Mouse (Mus musculus) liver, embryonic 16.5 days (tissue): Measurements from ENCODE around the gene Chst4. TPM values are rescaled to one million over a fixed set of nuclear protein-coding genes. Genes with fewer than 3 reads are reported as not detected.
"Not testable (repeated sequence)": the region's sequence is repeated elsewhere in the genome, so short reads cannot be mapped to it uniquely, and the experiment has no call there.

Experiments
- ATAC-seq: fragments of 200-750 bp; cut with Nextera tagmentation; 2 replicates; pipeline ENCODE4 v1.8.0; 2017; ENCODE audit warnings: low read depth, mild to moderate bottlenecking, moderate number of reproducible peaks, moderate library complexity
- H3K27ac ChIP-seq: fragments of 300-500 bp; sonication (generic); 2 replicates; pipeline ENCODE4 v1.5.1; 2014; ENCODE audit warnings: mild to moderate bottlenecking, low read length
- H3K27me3 ChIP-seq: fragments of 300-500 bp; sonication (generic); 2 replicates; pipeline ENCODE4 v1.6.1; 2014; ENCODE audit warnings: low read depth, low read length, mixed read lengths; ENCODE audit not compliant: control insufficient read depth, insufficient read depth
- H3K36me3 ChIP-seq: fragments of 300-500 bp; sonication (generic); 2 replicates; pipeline ENCODE4 v1.6.1; 2014; ENCODE audit warnings: mild to moderate bottlenecking; ENCODE audit not compliant: control insufficient read depth, insufficient read depth
- H3K4me1 ChIP-seq: fragments of 300-500 bp; sonication (generic); 2 replicates; pipeline ENCODE4 v1.6.1; 2014; ENCODE audit warnings: low read depth, low read length, mixed read lengths; ENCODE audit not compliant: control insufficient read depth
- H3K4me2 ChIP-seq: fragments of 300-500 bp; sonication (generic); 2 replicates; pipeline ENCODE4 v1.6.1; 2014; ENCODE audit warnings: low read depth, low read length, mixed read lengths
- H3K4me3 ChIP-seq: fragments of 300-500 bp; sonication (generic); 2 replicates; pipeline ENCODE4 v1.5.1; 2014; ENCODE audit warnings: low read depth, mild to moderate bottlenecking, low read length
- H3K9ac ChIP-seq: fragments of 300-500 bp; sonication (generic); 2 replicates; pipeline ENCODE4 v1.6.1; 2014; ENCODE audit warnings: low read depth, low read length
- H3K9me3 ChIP-seq: fragments of 300-500 bp; sonication (generic); replicated peaks from 2 replicates; pipeline ENCODE4 v1.6.1; 2016; ENCODE audit warnings: low read length; ENCODE audit not compliant: control insufficient read depth
- WGBS: fragments of 180-500 bp; shearing (Covaris S2); extraction: QIAGEN DNeasy Blood & Tissue Kit; methylation state at CpG from one replicate; pipeline ENCODE4 v1.1.7; 2014; ENCODE audit not compliant: insufficient replicate concordance; 5-methylcytosine and 5-hydroxymethylcytosine counted together
- polyA plus RNA-seq: library from polyadenylated mRNA; unstranded; fragments of >200 nt; fragmentation: Nextera tagmentation; extraction: Ambion mirVana; gene quantifications from 2 replicates; pipeline ENCODE4 v1.2.1, GENCODE M21; 2015

The Chst4 gene
- polyA plus RNA-seq, 1 experiment from 2014 or later = not detected

DNA sequence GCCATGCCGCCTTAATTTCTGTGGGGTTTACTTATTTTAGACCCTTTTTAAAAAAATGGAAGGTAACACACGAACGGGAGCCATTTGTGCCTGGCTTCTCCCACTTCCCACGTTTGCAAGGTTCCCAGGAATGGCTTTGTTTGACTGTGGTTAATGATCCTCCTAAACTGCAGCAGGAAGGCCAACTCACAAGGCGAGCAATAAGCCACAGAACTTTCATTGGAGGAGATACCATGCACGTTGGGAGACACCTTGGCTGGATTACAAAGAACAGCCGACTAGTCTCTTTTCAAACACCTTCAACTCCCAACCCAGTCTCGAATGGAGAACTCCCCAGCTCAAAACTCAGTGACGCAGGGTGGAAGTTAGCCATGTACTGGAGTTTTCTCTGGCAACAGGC is 24.6 kb upstream of the Chst4 start:
- no peak overlapping the region for H3K4me2 ChIP-seq
- H3K27ac ChIP-seq = no peak overlapping the region
- H3K9ac ChIP-seq = no peak overlapping the region
- no peaks in the 10 kb centered on the region for H3K4me1 ChIP-seq
- H3K9me3 ChIP-seq = no peaks in the 10 kb centered on the region
- H3K36me3 ChIP-seq = no peaks in the 10 kb centered on the region
- H3K27me3 ChIP-seq = no peaks in the 10 kb centered on the region
- no peak; the same call in 1 of the 2 replicates for ATAC-seq
- H3K4me3 ChIP-seq = no peak overlapping the region
- 50% methylated on average over 9 of the region's 9 CpGs for WGBS

DNA sequence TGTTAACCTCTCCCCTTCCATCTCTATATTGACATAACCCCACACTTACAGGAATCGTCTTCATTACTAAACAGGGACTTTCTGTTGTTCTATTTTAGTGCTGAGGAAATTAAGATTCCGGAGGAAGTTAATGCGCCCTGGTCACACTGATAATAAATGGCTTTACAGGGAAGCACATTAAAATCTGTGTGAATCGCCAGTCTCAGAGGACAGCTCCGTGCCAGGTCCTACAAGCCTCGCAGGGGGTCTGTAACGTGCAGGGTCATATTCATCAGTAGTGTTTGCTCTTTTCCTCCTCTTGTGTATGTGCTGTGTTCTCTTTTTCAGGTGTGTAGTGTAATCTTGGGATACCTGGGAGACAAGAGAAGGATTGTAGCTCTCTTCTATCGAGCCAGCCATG is 18.7 kb upstream of the Chst4 start:
- no peak overlapping the region for H3K27ac ChIP-seq
- no peaks in the 10 kb centered on the region for H3K9me3 ChIP-seq
- H3K27me3 ChIP-seq = no peaks in the 10 kb centered on the region
- WGBS = 58% methylated on average over 8 of the region's 8 CpGs
- H3K36me3 ChIP-seq = no peaks in the 10 kb centered on the region
- no peaks in the 10 kb centered on the region for H3K4me1 ChIP-seq
- ATAC-seq = no peak
- H3K4me3 ChIP-seq = no peak overlapping the region
- no peak overlapping the region for H3K4me2 ChIP-seq
- no peak overlapping the region for H3K9ac ChIP-seq

DNA sequence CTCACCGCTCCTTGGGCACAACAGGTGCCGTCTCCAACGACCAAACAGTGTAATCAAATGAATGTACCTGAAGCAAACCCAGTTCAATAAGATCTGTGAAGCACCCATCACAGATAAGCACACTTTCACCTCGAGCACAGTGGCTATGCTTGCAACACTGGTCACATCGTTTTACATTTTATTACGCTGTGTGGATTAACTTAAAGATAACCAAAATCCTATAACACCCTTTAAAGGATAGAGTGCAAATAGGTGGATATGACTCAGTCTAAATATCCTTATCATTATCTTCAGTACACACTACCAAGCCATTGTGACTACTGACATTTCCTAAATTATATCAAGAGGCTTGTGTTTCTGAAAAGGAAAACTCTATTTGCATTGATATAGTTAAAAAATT is 11.7 kb upstream of the Chst4 start:
- Histone ChIP-seq H3K9ac (no peak overlapping the region), H3K36me3 (no peaks in the 10 kb centered on the region), H3K27ac (no peak overlapping the region), H3K4me1 (no peaks in the 10 kb centered on the region), H3K27me3 (no peaks in the 10 kb centered on the region), H3K9me3 (no peaks in the 10 kb centered on the region), H3K4me2 (no peak overlapping the region), H3K4me3 (no peak overlapping the region)
- 63% methylated on average over 6 of the region's 6 CpGs for WGBS
- no peak for ATAC-seq

DNA sequence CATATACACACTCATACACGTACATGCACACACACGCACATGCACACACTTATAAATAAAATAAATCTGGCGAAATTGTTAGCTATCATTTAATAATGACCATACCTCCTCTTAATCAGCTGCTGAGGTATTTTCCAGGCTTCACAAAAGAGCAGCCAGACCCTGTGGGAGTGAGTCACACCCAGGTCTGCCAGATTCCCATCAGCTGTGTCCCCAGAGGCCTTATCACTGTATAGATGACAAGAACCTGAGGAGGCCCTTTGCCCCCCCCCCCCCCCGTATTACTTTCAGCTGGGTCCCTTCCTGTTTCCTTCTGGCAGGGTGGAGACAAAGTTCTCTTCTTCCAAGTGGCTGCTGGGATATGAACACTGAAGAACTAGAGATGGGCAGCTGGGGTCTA is 969 bp upstream of the Chst4 start:
- H3K27me3 ChIP-seq = no peaks in the 10 kb centered on the region
- H3K4me3 ChIP-seq = no peak overlapping the region
- H3K9me3 ChIP-seq = no peaks in the 10 kb centered on the region
- no peak overlapping the region for H3K4me2 ChIP-seq
- H3K27ac ChIP-seq = no peak overlapping the region
- H3K9ac ChIP-seq = no peak overlapping the region
- H3K4me1 ChIP-seq = no peaks in the 10 kb centered on the region
- no peak for ATAC-seq
- no peaks in the 10 kb centered on the region for H3K36me3 ChIP-seq
- WGBS = 41% methylated on average over 4 of the region's 4 CpGs

DNA sequence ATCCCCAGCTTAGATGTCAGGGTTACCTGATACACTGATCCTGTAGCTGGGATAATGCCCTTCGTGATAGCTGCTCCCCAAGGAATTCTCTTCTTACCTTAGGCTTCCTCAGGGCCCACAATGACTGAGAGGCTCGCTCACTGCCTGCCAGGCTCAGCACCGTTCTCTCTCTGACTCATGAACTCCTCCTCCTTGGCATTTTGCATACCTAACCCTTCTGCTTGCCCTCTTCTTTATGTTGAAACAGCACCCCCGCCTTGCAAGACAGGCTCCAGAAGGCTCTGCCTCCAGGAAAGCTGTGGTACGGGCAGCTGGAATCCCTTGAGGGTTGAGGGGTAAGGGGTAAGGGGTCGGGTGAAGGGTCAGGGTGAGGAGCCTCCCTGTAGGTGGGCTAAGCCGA is 324 bp downstream of the Chst4 start:
- no peak overlapping the region for H3K4me2 ChIP-seq
- H3K4me1 ChIP-seq = no peaks in the 10 kb centered on the region
- H3K27ac ChIP-seq = no peak overlapping the region
- H3K9ac ChIP-seq = no peak overlapping the region
- H3K4me3 ChIP-seq = no peak overlapping the region
- no peak for ATAC-seq
- WGBS = 38% methylated on average over 7 of the region's 7 CpGs
- no peaks in the 10 kb centered on the region for H3K27me3 ChIP-seq
- no peaks in the 10 kb centered on the region for H3K9me3 ChIP-seq
- H3K36me3 ChIP-seq = no peaks in the 10 kb centered on the region

DNA sequence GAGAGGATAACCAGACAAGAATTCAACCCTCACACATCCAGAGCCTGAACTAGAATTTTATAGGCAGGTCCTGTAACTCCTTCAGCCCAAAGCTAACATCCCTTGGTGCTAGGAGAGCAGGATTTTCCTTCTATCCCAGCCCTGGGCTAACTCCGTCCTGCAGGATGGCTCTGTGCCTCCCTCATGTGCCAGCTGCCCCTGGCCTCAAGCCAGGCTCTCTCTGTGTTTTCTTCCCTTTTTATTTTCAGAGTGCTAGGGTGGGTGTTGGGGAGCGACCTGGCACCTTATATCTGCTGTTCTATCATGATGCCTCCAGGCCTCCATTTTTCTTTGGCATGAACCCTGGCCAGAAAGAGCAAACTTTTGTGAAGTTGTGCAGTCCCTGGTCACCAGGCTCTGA is 3.4 kb downstream of the Chst4 start:
- H3K4me2 ChIP-seq = no peak overlapping the region
- no peaks in the 10 kb centered on the region for H3K9me3 ChIP-seq
- WGBS = 33% methylated on average over 2 of the region's 2 CpGs
- no peak for ATAC-seq
- no peaks in the 10 kb centered on the region for H3K4me1 ChIP-seq
- no peak overlapping the region for H3K9ac ChIP-seq
- no peak overlapping the region for H3K4me3 ChIP-seq
- H3K27me3 ChIP-seq = no peaks in the 10 kb centered on the region
- no peak overlapping the region for H3K27ac ChIP-seq
- no peaks in the 10 kb centered on the region for H3K36me3 ChIP-seq

DNA sequence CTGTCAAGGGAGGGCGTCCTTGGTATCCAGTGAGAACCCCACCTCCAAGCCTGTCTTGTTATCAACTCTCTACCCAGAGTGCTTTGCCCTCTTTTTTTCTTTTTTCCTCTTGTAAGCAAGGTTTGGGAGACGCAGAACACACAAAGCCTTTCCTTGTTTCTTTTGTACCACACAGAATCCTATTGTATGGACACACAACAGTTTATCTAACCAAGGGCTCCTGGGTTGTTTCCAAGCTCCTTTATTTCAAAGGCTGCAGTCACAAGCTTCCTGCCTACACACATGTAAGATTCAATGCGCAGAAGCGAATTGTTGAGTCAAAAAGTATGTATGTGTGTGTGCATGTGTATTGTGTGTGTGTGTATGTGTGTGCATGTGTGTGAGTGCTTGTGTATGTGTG is 5.2 kb downstream of the Chst4 start:
- ATAC-seq = no peak
- no peak overlapping the region for H3K27ac ChIP-seq
- WGBS = 66% methylated on average over 4 of the region's 4 CpGs
- H3K4me3 ChIP-seq = no peak overlapping the region
- H3K36me3 ChIP-seq = no peaks in the 10 kb centered on the region
- no peak overlapping the region for H3K9ac ChIP-seq
- H3K4me1 ChIP-seq = no peaks in the 10 kb centered on the region
- no peak overlapping the region for H3K4me2 ChIP-seq
- H3K9me3 ChIP-seq = no peaks in the 10 kb centered on the region
- no peaks in the 10 kb centered on the region for H3K27me3 ChIP-seq

DNA sequence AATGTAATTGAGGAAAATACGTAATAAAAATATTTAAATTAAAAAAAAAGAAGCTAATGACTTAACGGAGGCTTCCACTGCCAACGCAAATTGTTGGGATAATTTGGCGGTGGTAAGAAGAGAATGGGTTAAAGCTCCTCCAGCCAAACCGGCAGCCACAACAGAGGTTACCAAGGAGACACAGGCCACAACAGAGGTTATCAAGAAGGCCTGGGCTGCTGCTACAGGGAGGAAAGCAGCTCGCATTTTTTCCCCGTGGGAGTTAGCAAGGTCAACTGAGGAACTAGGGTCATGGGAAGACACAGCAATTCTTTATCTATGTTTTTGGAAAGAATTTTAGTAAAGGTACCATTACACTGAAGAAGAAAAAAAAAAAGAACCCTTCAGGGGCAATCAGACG is 5.8 kb downstream of the Chst4 start:
- not testable (repeated sequence) for ATAC-seq, H3K27me3 ChIP-seq, H3K36me3 ChIP-seq, H3K9me3 ChIP-seq, H3K4me1 ChIP-seq, H3K27ac ChIP-seq, H3K4me2 ChIP-seq, H3K9ac ChIP-seq, H3K4me3 ChIP-seq
- WGBS = 37% methylated on average over 8 of the region's 8 CpGs

DNA sequence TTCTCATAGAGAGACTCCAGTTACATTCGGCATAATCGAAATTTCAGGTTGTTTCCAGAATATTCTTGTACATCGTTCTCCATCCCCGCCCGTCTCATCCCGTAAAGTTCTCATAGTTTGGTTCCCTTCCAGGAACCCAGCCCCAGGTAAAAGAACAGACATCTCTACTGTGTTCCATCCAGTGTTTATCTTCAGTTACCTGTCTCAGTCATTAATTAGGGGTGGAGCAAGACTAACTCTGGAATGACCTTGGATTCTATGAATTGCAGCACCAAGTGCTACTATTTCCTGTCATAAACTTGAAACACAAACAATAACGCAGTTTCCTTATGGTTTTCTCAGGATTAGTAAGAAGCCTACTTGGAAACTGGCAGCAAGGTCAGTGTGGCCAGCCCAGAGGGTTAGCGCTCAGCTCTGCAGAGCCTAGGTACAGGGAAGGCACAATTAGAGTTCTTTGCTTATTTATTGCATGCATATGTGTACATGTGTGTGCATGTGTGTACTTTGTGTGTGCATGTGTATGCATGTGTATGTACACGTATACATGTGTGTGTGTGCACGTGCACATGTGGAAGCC is 16.7 kb downstream of the Chst4 start:
- ATAC-seq = no peak
- no peaks in the 10 kb centered on the region for H3K36me3 ChIP-seq
- H3K27ac ChIP-seq = no peak overlapping the region
- H3K27me3 ChIP-seq = no peaks in the 10 kb centered on the region
- H3K4me3 ChIP-seq = no peak overlapping the region
- no peak overlapping the region for H3K4me2 ChIP-seq
- H3K9ac ChIP-seq = no peak overlapping the region
- H3K4me1 ChIP-seq = no peaks in the 10 kb centered on the region
- 75% methylated on average over 10 of the region's 10 CpGs for WGBS
- no peaks in the 10 kb centered on the region for H3K9me3 ChIP-seq
